Mouse (Mus musculus): Measurements from ENCODE around the gene Agmat. TPM values are rescaled to one million over a fixed set of nuclear protein-coding genes. Genes with fewer than 3 reads are reported as not detected.

Agmat gene
- polyA plus RNA-seq (2015; fragmentation: Nextera tagmentation; extraction: Ambion mirVana): not detected in 2 replicates

- H3K9ac ChIP-seq (replicated peaks): no peak within 1 kb of the TSS
- no peak within 1 kb of the TSS for H3K4me2 ChIP-seq (replicated peaks)
- H3K4me3 ChIP-seq (replicated peaks): no peak within 1 kb of the TSS
- 23% methylated on average over 25 of the region's 25 CpGs for WGBS
- H3K36me3 ChIP-seq: no peaks in the 10 kb centered on the region
- no peak for ATAC-seq
- no peaks in the 10 kb centered on the region for H3K27me3 ChIP-seq
- no peak within 1 kb of the TSS for H3K27ac ChIP-seq
- no peaks in the 10 kb centered on the region for H3K4me1 ChIP-seq (replicated peaks)
- H3K9me3 ChIP-seq: no peaks in the 10 kb centered on the region
Observed at GRCm38 (mm10) chr4:141746578-141747346, at the start of gene Agmat. TSS of gene Agmat (plus strand) at chr4:141746672.

GRCm38 (mm10) chr4:141704625-141705024 lies 41.8 kb upstream of the Agmat start:
- H3K36me3 ChIP-seq: peaks cover 93% of the 10 kb centered on the region
- 95% methylated on average over 2 of the region's 2 CpGs for WGBS

GRCm38 (mm10) chr4:141705331-141705730 lies 41.1 kb upstream of the Agmat start:
- ATAC-seq: peak; percentile 82
- H3K4me1 ChIP-seq (replicated peaks): no peaks in the 10 kb centered on the region
- peaks cover 91% of the 10 kb centered on the region for H3K36me3 ChIP-seq
- H3K4me2 ChIP-seq (replicated peaks): no peak overlapping the region
- H3K27ac ChIP-seq: peak overlapping the region; percentile 64; the same call in 1 of the 2 replicates
- no peak overlapping the region for H3K9ac ChIP-seq (replicated peaks)
- no peak overlapping the region for H3K4me3 ChIP-seq (replicated peaks)
- whole genome bisulfite sequencing: 76% methylated on average over 4 of the region's 4 CpGs
- no peaks in the 10 kb centered on the region for H3K27me3 ChIP-seq
- no peaks in the 10 kb centered on the region for H3K9me3 ChIP-seq

More at GRCm38 (mm10) chr4:141704625-141705024, 41.8 kb upstream of the Agmat start:
- ATAC-seq: no peak
- H3K27me3 ChIP-seq: no peaks in the 10 kb centered on the region
- no peaks in the 10 kb centered on the region for H3K9me3 ChIP-seq
- no peaks in the 10 kb centered on the region for H3K4me1 ChIP-seq (replicated peaks)
- no peak overlapping the region for H3K4me2 ChIP-seq (replicated peaks)
- no peak overlapping the region for H3K4me3 ChIP-seq (replicated peaks)
- no peak overlapping the region for H3K9ac ChIP-seq (replicated peaks)
- 0 out of 2 replicates have a peak overlapping the region, but pooled peaks have one; percentile 25 for H3K27ac ChIP-seq

- Histone ChIP-seq H3K9me3 (no peaks in the 10 kb centered on the region), H3K9ac (replicated peaks) (no peak overlapping the region), H3K4me1 (replicated peaks) (no peaks in the 10 kb centered on the region), H3K4me3 (replicated peaks) (no peak overlapping the region), H3K36me3 (peaks cover 94% of the 10 kb centered on the region), H3K4me2 (replicated peaks) (no peak overlapping the region), H3K27ac (no peak overlapping the region), H3K27me3 (no peaks in the 10 kb centered on the region)
- WGBS: 96% methylated on average over 7 of the region's 7 CpGs
- no peak for ATAC-seq
Observed at GRCm38 (mm10) chr4:141708005-141708404, 38.5 kb upstream of the Agmat start.

GRCm38 (mm10) chr4:141708971-141709370 lies 37.5 kb upstream of the Agmat start:
- Histone ChIP-seq H3K27me3 (no peaks in the 10 kb centered on the region), H3K36me3 (peaks cover 89% of the 10 kb centered on the region), H3K27ac (no peak overlapping the region), H3K4me3 (replicated peaks) (no peak overlapping the region), H3K9me3 (no peaks in the 10 kb centered on the region), H3K4me1 (replicated peaks) (peaks cover 3% of the 10 kb centered on the region), H3K9ac (replicated peaks) (no peak overlapping the region), H3K4me2 (replicated peaks) (no peak overlapping the region)
- WGBS: 96% methylated on average over 2 of the region's 2 CpGs
- no peak for ATAC-seq

GRCm38 (mm10) chr4:141711250-141711649 lies 35.2 kb upstream of the Agmat start:
- H3K4me1 ChIP-seq (replicated peaks): peaks cover 8% of the 10 kb centered on the region
- no peak for ATAC-seq
- H3K36me3 ChIP-seq: peaks cover 66% of the 10 kb centered on the region
- 97% methylated on average over 1 of the region's 1 CpGs for WGBS
- H3K27me3 ChIP-seq: no peaks in the 10 kb centered on the region
- no peak overlapping the region for H3K9ac ChIP-seq (replicated peaks)
- no peaks in the 10 kb centered on the region for H3K9me3 ChIP-seq
- no peak overlapping the region for H3K4me2 ChIP-seq (replicated peaks)
- H3K27ac ChIP-seq: no peak overlapping the region
- H3K4me3 ChIP-seq (replicated peaks): no peak overlapping the region

DNA sequence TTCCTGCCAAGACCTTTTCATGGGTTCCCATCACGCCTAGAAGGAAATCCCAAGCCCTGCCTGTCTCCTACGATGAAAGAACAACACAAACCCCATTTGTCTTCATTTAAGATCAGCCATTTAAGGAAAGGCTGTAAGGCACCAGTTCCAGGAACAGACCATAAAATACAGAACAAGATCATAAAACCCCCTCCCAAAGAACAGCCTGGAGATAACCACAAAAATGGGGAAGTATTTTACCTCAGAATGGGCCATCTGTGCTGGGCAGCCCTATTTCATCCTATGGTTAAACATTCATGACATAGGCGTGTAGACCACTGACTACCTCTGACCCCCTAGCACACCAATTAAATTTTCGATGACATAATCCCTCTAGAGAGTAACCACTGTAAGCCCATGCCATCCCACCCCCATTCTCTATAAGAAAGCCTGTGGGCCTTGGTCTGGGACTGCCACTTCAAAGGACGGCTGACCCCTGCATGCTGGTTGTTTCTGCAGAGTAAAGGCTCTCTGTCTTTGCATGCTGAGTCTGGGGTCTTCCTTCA lies 32.8 kb upstream of the Agmat start:
- H3K36me3 ChIP-seq: peaks cover 46% of the 10 kb centered on the region
- WGBS: 86% methylated on average over 5 of the region's 5 CpGs
- no peak overlapping the region for H3K4me2 ChIP-seq (replicated peaks)
- H3K4me3 ChIP-seq (replicated peaks): no peak overlapping the region
- H3K4me1 ChIP-seq (replicated peaks): peaks cover 8% of the 10 kb centered on the region
- no peaks in the 10 kb centered on the region for H3K27me3 ChIP-seq
- no peak for ATAC-seq
- H3K9ac ChIP-seq (replicated peaks): no peak overlapping the region
- no peak overlapping the region for H3K27ac ChIP-seq
- no peaks in the 10 kb centered on the region for H3K9me3 ChIP-seq

GRCm38 (mm10) chr4:141715027-141715426 lies 31.4 kb upstream of the Agmat start:
- peaks cover 34% of the 10 kb centered on the region for H3K36me3 ChIP-seq
- 89% methylated on average over 2 of the region's 2 CpGs for WGBS

DNA sequence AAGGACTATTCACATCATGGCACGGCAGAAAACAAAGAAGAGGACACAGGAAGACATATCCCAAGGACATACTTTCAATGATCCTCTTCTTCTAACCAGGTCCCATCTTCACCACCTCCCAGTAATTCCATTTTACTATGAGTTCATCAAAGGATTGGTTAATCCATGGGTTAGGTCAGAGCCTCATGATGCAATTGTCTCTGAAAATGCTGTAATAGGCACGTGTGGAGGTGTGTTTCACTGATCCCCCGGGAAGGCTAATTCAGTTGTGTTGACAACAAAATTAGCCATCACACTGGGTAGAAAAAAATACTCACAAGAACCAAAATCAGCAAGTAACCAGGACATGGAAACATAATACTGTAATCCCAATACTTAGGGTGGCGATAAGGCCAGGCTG lies 28.8 kb upstream of the Agmat start:
- Histone ChIP-seq H3K27ac (no peak overlapping the region), H3K36me3 (peaks cover 20% of the 10 kb centered on the region), H3K9ac (replicated peaks) (no peak overlapping the region), H3K4me3 (replicated peaks) (no peak overlapping the region), H3K9me3 (no peaks in the 10 kb centered on the region), H3K4me1 (replicated peaks) (peaks cover 33% of the 10 kb centered on the region), H3K27me3 (no peaks in the 10 kb centered on the region), H3K4me2 (replicated peaks) (no peak overlapping the region)
- no peak for ATAC-seq
- 91% methylated on average over 4 of the region's 4 CpGs for WGBS

More at GRCm38 (mm10) chr4:141715027-141715426, 31.4 kb upstream of the Agmat start:
- Histone ChIP-seq H3K27me3 (no peaks in the 10 kb centered on the region), H3K4me1 (replicated peaks) (peaks cover 10% of the 10 kb centered on the region), H3K9me3 (no peaks in the 10 kb centered on the region), H3K4me3 (replicated peaks) (no peak overlapping the region), H3K27ac (no peak overlapping the region), H3K9ac (replicated peaks) (no peak overlapping the region), H3K4me2 (replicated peaks) (no peak overlapping the region)
- no peak for ATAC-seq

DNA sequence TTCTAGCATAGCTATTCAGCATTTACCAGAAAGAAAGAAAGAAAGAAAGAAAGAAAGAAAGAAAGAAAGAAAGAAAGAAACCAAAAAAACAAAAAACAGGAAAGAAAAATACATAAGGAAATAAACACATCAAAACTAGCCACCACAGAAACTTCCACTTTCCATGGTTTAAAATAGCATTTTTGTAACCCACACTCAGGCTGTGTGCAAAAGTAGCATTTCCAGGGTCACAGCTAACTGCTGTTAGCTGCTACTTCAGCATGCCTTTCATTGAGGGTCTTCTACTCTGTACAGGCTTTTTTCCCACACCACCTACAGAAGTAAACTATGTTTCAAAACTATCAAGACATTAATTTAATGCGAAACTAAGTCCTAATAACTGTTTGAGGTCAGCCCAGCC lies 27.2 kb upstream of the Agmat start:
- peaks cover 12% of the 10 kb centered on the region; the same call in 1 of the 2 replicates for H3K36me3 ChIP-seq
- no peak overlapping the region for H3K27ac ChIP-seq
- no peaks in the 10 kb centered on the region for H3K27me3 ChIP-seq
- H3K4me2 ChIP-seq (replicated peaks): no peak overlapping the region
- no peak overlapping the region for H3K4me3 ChIP-seq (replicated peaks)
- H3K4me1 ChIP-seq (replicated peaks): peaks cover 35% of the 10 kb centered on the region
- H3K9me3 ChIP-seq: no peaks in the 10 kb centered on the region
- WGBS: 95% methylated on average over 1 of the region's 1 CpGs
- ATAC-seq: no peak
- no peak overlapping the region for H3K9ac ChIP-seq (replicated peaks)

DNA sequence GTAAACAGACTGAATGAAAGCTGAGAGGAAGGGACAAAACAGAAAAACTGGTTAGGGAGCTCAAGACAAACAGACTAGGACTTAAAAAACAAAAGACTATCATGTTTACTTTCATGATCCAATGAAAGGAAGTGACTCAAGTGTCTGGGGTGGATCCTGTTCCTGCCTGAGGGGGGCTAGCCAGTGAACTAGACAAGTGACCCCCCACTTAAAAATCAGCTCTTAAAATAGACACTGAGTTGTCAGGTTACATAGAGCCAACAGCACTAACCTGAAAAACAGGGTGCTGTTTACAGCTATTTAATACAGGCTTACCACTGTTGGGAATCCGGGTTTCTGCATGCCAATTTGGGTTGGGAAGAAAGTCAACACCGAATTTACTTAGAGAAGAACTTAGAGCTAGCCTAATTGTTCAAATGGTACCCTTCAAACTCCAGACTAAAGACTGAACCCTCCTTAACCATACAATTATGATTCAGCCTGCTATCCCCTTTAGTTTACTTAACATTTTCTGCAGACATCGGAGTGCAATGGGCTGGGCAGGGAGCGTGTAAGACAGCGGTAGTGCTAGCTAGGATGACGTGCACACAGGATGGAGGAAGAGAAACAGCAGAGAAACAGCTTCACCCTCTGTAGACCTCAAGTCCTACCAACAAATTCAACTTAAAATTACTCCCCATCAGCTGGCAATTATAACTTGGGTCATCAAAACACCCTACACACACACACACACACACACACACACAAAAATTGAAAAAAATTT lies 25.5 kb upstream of the Agmat start:
- Histone ChIP-seq H3K27me3 (no peaks in the 10 kb centered on the region), H3K4me1 (replicated peaks) (peaks cover 33% of the 10 kb centered on the region), H3K9ac (replicated peaks) (no peak overlapping the region), H3K4me3 (replicated peaks) (no peak overlapping the region), H3K36me3 (peaks cover 12% of the 10 kb centered on the region; the same call in 1 of the 2 replicates), H3K27ac (no peak overlapping the region), H3K4me2 (replicated peaks) (peak overlapping the region; percentile 97; the same call in 1 of the 2 replicates), H3K9me3 (no peaks in the 10 kb centered on the region)
- WGBS: 81% methylated on average over 6 of the region's 6 CpGs
- ATAC-seq: no peak

DNA sequence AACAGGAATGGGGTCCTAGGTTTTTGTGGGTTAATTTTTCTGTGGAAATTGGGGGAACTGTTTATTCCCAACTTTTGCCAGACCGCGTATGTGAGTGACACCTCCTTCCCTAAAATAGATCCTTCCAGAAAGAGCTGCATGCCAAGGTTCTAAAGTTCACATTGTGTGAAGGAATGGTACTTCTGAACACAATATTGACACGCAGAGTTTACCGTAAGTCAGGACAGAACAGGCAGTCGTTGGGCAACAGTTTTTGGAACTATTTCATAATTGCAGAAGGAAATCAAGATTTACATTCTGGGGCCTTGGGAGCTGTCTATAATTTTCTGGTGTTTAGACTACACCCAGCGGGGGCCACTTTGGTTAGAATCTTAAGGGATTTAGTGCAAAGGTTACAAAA lies 24.5 kb upstream of the Agmat start:
- Histone ChIP-seq H3K36me3 (peaks cover 10% of the 10 kb centered on the region; the same call in 1 of the 2 replicates), H3K4me3 (replicated peaks) (peak overlapping the region; percentile 99), H3K4me1 (replicated peaks) (peaks cover 33% of the 10 kb centered on the region), H3K27ac (no peak overlapping the region), H3K27me3 (no peaks in the 10 kb centered on the region), H3K9ac (replicated peaks) (peak overlapping the region; percentile 98), H3K4me2 (replicated peaks) (peak overlapping the region; percentile 97), H3K9me3 (no peaks in the 10 kb centered on the region)
- ATAC-seq: no peak
- 87% methylated on average over 6 of the region's 6 CpGs for WGBS

All from midbrain, embryonic 13.5 days (tissue).